Mouse (Mus musculus) ES-Bruce4 (cell line): ENCODE measurements at regions not wholly inside any gene's neighbourhood (a gene's known extent, or its start where the extent isn't known, plus 50 kb on each side); places are given as distances from the start of the nearest gene placed in this dataset.

ENCODE experiments used
- H3K27ac ChIP-seq: 2 replicates; pipeline ENCODE4 v1.5.1; 2012; ENCODE audit warnings: low read length, inconsistent platforms; ENCODE audit not compliant: insufficient read depth
- H3K27me3 ChIP-seq: 2 replicates; pipeline ENCODE4 v1.6.1; 2012; ENCODE audit warnings: mild to moderate bottlenecking, low read length, inconsistent platforms; ENCODE audit not compliant: control insufficient read depth, poor library complexity, insufficient read depth, severe bottlenecking
- H3K36me3 ChIP-seq: 2 replicates; pipeline ENCODE4 v1.6.1; 2012; ENCODE audit warnings: inconsistent platforms, mild to moderate bottlenecking, low read length, moderate library complexity; ENCODE audit not compliant: control insufficient read depth, poor library complexity, insufficient read depth, severe bottlenecking
- H3K4me1 ChIP-seq: one replicate; pipeline ENCODE4 v1.8.1; 2011; ENCODE audit warnings: low read length; ENCODE audit not compliant: control insufficient read depth, insufficient read depth
- H3K4me3 ChIP-seq: 2 replicates; pipeline ENCODE4 v1.5.1; 2011; ENCODE audit warnings: low read depth, mild to moderate bottlenecking, low read length
- H3K9ac ChIP-seq: 2 replicates; pipeline ENCODE4 v1.6.1; 2012; ENCODE audit warnings: low read depth, mild to moderate bottlenecking, inconsistent platforms; ENCODE audit not compliant: poor library complexity, severe bottlenecking
- H3K9me3 ChIP-seq: replicated peaks from 2 replicates; pipeline ENCODE4 v1.6.1; 2012; ENCODE audit warnings: mild to moderate bottlenecking, low read length, inconsistent platforms; ENCODE audit not compliant: control insufficient read depth, poor library complexity, insufficient read depth, severe bottlenecking
- CTCF ChIP-seq: IDR thresholded peaks from one replicate; pipeline ENCODE4 v1.8.1; 2011; ENCODE audit warnings: low read depth, low read length
- EP300 ChIP-seq: IDR thresholded peaks from 2 replicates; pipeline ENCODE4 v1.6.1; 2011; ENCODE audit warnings: low read depth, low read length; ENCODE audit not compliant: insufficient read depth
- POLR2A ChIP-seq: IDR thresholded peaks from one replicate; pipeline ENCODE4 v1.8.1; 2011; ENCODE audit warnings: low read length; ENCODE audit not compliant: insufficient read depth

- Histone ChIP-seq H3K9ac (no peak overlapping the region), H3K27me3 (no peaks in the 10 kb centered on the region), H3K36me3 (no peaks in the 10 kb centered on the region), H3K4me1 (no peaks in the 10 kb centered on the region), H3K4me3 (no peak overlapping the region), H3K27ac (no peak overlapping the region), H3K9me3 (no peaks in the 10 kb centered on the region)
- TF ChIP-seq CTCF (no peak), EP300 (no peak)
Observed at GRCm38 (mm10) chr5:44886566-44887070, 87.1 kb upstream of the Ldb2 start.

- H3K4me3 ChIP-seq, result no peak overlapping the region
- no peak overlapping the region for H3K9ac ChIP-seq
- H3K4me1 ChIP-seq, result no peaks in the 10 kb centered on the region
- no peaks in the 10 kb centered on the region for H3K36me3 ChIP-seq
- H3K27me3 ChIP-seq, result no peaks in the 10 kb centered on the region
- no peak for TF ChIP-seq EP300
- H3K27ac ChIP-seq, result no peak overlapping the region
- H3K9me3 ChIP-seq, result no peaks in the 10 kb centered on the region
Observed at GRCm38 (mm10) chr5:44876946-44877345, 77.5 kb upstream of the Ldb2 start.

- Histone ChIP-seq H3K4me1 (no peaks in the 10 kb centered on the region), H3K9ac (no peak overlapping the region), H3K4me3 (no peak overlapping the region)
Observed at GRCm38 (mm10) chr5:44872243-44872642, 72.8 kb upstream of the Ldb2 start.

GRCm38 (mm10) chr5:44863887-44864286, 64.4 kb upstream of the Ldb2 start:
- no peak overlapping the region for H3K27ac ChIP-seq
- H3K9ac ChIP-seq, result no peak overlapping the region
- no peaks in the 10 kb centered on the region for H3K36me3 ChIP-seq
- no peaks in the 10 kb centered on the region for H3K4me1 ChIP-seq
- H3K27me3 ChIP-seq, result no peaks in the 10 kb centered on the region
- no peaks in the 10 kb centered on the region for H3K9me3 ChIP-seq
- TF ChIP-seq EP300 (no peak), POLR2A (no peak), CTCF (no peak)
- H3K4me3 ChIP-seq, result no peak overlapping the region

More at GRCm38 (mm10) chr5:44872243-44872642, 72.8 kb upstream of the Ldb2 start:
- H3K27me3 ChIP-seq, result no peaks in the 10 kb centered on the region; the same call in 1 of the 2 replicates
- H3K36me3 ChIP-seq, result no peaks in the 10 kb centered on the region
- TF ChIP-seq POLR2A, result no peak
- TF ChIP-seq EP300, result no peak
- TF ChIP-seq CTCF, result no peak
- no peaks in the 10 kb centered on the region for H3K9me3 ChIP-seq
- H3K27ac ChIP-seq, result no peak overlapping the region

GRCm38 (mm10) chr5:44863349-44863748, 63.9 kb upstream of the Ldb2 start:
- Histone ChIP-seq H3K9me3 (no peaks in the 10 kb centered on the region), H3K9ac (no peak overlapping the region), H3K4me3 (no peak overlapping the region), H3K27me3 (no peaks in the 10 kb centered on the region), H3K4me1 (no peaks in the 10 kb centered on the region), H3K27ac (no peak overlapping the region), H3K36me3 (no peaks in the 10 kb centered on the region)
- TF ChIP-seq CTCF, result no peak
- TF ChIP-seq POLR2A, result no peak
- TF ChIP-seq EP300, result no peak

- Histone ChIP-seq H3K9me3 (no peaks in the 10 kb centered on the region), H3K36me3 (no peaks in the 10 kb centered on the region), H3K4me1 (no peaks in the 10 kb centered on the region), H3K27me3 (no peaks in the 10 kb centered on the region), H3K9ac (no peak overlapping the region), H3K4me3 (no peak overlapping the region), H3K27ac (no peak overlapping the region)
- no peak for TF ChIP-seq EP300
- TF ChIP-seq POLR2A, result no peak
- TF ChIP-seq CTCF, result no peak
Observed at GRCm38 (mm10) chr5:44854189-44854588, 54.7 kb upstream of the Ldb2 start.
